Mouse (Mus musculus): Measurements from ENCODE around the gene 1190002N15Rik.

DNA sequence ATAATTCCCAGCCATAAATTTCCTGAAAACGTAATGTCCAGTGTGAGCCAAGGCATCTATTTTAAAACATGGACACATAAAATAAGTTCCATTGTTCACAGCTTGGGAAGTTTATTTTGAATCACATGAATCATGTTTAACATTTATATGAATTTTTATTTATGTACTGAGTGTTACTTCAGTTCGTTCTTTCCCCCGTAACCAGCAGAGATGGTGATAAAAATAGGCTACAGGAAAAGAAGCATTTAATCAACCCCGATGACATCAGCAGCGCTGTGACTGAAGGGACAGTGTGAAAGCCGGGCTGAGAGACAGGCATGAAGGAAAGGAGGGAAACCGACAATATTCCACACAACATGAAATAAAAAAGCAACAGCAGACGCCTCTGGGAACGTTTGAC is 46.4 kb downstream of the 1190002N15Rik start:
- no peak for TF ChIP-seq POLR2A (IDR thresholded peaks at IDR 0.05; ENCODE audit: insufficient read depth, low read length)
- TF ChIP-seq CTCF (IDR thresholded peaks at IDR 0.05; ENCODE audit: low read depth, low read length) = no peak

All from ES-Bruce4 (cell line).